Mouse (Mus musculus): ENCODE measurements around the gene Zbtb25.
A peak's percentile ranks its signal among the peaks of the same experiment; 100 is the strongest.

The Zbtb25 gene

DNA sequence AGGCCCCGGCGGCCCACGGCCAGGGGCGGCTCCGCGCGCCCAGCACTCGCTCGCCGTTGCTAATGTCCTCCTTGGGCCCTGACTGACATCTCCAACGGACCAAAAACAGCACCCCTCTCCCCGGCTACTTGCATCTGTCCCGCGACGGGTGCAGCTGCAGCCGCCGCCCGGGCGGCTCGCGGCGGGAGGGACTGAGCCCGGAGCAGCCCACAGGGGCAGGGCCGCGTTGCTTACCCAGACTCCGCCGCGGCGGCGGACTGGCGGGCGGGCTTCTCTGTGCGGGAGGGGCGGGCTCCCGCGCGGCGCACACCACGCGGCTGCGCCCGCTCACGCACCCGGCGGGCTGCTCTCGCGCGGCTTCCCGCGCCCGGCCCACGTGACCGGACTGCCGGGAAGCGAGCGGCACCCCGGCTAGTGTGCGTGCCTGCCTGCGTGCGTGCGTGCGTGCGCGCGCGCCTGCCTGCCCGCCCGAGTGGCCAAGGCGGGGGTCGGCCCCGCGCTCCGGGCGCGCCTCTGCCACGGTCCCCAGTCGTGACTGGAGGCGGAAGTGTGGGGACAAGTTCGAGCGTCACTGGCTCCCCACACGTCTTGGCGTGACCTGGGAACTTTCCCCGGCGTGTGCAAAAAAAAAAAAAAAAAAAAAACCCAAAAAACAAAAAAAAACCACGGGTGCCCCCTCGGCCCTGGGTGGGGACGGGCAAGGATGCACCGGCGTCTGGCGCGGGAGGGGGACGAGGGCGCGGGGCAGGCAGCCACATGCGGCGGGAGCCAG lies at the start of gene Zbtb25:
Gene Zbtb25 (minus strand): TSS at position 397 of the 772 bp plus-strand sequence.
- peak; percentile 87 to 93 for DNase-seq

DNA sequence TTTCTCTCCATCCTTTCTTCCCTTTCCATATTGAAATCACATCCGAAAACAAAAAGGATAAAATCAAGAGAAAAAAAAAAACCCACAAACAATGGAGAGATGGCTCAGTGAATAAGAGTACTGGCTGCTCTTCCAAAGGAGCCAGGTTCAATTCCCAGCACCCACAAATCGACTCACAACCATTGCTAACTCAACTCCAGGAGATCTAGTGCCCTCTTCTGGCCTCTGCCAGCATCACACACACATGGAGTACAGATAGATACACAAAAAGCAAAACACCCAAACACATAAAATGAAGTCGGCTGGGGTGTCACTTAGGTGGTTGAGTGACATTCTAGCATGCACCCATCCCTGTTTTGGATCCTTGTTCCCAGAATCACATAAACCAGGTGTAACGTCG lies 48.9 kb upstream of the Zbtb25 start:
- DNase-seq, result no peak

DNA sequence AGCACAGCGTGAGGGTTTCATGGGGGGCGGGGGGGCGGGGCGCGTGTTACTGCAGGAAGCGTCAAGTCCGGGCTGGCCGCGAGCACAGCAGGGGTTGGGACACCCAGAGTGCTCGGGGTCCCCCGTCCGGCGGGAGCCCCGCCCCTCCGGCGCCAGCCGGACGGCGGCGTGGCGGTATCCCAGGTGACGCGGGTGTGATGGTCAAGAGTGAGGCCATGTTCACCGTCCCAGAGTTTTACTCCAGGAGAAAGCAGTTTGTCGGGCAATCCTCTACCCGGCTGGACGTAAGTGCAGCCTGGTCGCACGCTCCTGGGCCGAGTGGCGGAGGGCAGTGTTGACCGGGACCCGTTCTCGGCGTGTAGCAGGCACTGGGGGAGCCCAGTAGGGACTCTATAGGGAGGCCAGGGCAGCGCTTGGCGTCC lies 48.0 kb upstream of the Zbtb25 start, which contains the start of gene Ppp1r36:
Gene Ppp1r36 (plus strand): TSS at position 106 of the 422 bp plus-strand sequence.
- DNase-seq, result no peak

DNA sequence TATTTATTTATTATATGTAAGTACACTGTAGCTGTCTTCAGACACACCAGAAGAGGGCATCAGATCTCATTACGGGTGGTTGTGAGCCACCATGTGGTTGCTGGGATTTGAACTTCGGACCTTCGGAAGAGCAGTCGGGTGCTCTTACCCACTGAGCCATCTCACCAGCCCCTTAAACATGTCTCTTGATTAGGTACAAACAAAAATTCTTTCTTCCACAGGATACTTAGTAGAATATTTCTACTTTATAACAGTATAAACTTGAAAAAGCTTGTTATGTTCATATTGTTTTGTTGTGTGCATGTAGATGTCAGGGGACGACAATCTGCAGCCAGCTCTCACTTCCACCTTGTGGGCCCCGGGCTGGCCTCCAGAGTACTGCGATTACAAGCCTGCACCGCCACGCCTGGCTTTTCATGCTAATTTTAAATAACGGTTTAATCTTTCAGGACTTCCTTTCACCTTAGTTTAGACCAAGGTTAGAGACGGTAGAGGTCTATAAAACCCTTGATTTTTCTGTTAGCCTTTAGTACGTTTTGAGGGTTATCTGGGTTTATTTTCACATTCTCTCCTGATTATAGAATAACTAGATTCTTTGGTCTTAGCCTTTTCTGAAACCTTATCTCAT lies 46.1 kb upstream of the Zbtb25 start:
- no peak for DNase-seq

DNA sequence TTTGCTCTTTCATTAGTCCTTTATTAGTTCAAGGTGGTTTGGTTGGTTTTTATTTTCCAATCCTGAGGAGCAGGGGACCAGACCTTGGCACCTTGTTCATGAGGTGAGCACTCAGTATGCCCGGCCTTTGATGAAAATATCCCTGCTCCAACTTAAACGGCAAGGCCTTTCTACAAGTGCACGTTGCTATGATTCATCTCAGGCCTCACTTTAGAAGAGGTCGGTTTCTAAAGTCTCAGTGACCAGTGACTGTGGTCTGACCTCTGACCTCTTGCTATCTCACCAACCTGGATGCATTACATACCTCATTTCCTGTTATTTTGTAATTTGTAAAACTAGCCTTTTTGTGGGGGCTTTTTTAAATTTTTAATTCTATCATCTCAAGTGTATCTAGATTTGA lies 39.8 kb upstream of the Zbtb25 start:
- no peak for DNase-seq

DNA sequence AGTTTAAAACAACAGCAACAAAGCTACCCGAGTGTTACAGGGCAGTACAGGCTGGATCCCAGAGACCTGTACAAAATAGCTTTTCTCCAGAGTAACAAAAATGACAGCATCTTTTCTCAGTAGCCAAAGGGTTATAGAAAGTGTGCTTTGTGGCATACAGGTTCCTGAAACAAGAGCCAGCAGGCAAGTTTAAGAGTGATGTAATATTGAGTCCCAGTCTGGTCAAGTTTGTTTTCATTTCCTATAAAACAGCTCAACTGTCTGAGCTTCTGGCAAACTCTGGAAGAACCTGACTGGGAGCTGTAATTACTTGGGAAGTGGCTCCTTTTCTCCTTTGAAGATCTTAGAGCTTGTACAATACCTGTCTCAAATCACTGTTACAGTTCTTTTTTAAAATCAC lies 37.8 kb upstream of the Zbtb25 start:
- no peak for DNase-seq

DNA sequence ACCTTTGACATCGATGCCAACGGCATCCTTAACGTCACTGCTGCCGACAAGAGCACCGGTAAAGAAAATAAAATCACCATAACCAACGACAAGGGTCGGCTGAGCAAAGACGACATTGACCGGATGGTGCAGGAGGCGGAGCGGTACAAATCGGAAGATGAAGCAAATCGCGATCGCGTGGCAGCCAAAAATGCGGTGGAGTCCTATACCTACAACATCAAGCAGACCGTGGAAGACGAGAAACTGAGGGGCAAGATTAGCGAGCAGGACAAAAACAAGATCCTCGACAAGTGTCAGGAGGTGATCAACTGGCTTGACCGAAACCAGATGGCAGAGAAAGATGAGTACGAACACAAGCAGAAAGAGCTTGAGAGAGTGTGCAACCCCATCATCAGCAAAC lies 36.6 kb upstream of the Zbtb25 start:
- no peak for DNase-seq

DNA sequence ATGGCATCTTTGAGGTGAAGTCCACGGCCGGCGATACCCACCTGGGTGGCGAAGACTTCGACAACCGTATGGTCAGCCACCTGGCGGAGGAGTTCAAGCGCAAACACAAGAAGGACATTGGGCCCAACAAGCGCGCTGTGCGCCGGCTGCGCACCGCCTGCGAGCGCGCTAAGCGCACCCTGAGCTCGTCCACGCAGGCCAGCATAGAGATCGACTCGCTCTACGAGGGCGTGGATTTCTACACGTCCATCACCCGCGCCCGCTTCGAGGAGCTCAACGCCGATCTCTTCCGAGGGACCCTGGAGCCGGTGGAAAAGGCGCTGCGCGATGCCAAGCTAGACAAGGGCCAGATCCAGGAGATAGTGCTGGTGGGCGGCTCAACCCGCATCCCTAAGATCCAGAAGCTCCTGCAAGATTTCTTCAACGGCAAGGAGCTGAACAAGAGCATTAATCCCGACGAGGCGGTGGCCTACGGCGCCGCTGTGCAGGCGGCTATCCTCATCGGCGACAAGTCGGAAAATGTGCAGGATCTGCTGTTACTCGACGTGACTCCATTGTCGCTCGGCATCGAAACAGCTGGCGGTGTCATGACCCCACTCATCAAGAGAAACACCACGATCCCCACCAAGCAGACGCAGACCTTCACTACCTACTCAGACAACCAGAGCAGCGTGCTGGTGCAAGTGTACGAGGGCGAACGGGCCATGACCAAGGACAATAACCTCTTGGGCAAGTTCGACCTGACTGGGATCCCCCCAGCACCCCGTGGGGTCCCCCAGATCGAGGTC lies 36.0 kb upstream of the Zbtb25 start:
- peak; percentile 31 to 37 for DNase-seq

DNA sequence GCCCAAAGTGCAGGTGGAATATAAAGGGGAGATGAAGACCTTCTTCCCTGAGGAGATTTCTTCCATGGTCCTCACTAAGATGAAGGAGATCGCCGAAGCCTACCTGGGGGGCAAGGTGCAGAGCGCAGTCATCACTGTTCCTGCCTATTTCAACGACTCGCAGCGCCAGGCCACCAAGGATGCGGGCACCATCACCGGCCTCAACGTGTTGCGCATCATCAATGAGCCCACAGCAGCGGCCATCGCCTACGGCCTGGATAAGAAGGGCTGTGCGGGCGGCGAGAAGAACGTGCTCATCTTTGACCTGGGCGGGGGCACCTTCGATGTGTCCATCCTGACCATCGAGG lies 35.4 kb upstream of the Zbtb25 start:
- no peak for DNase-seq

DNA sequence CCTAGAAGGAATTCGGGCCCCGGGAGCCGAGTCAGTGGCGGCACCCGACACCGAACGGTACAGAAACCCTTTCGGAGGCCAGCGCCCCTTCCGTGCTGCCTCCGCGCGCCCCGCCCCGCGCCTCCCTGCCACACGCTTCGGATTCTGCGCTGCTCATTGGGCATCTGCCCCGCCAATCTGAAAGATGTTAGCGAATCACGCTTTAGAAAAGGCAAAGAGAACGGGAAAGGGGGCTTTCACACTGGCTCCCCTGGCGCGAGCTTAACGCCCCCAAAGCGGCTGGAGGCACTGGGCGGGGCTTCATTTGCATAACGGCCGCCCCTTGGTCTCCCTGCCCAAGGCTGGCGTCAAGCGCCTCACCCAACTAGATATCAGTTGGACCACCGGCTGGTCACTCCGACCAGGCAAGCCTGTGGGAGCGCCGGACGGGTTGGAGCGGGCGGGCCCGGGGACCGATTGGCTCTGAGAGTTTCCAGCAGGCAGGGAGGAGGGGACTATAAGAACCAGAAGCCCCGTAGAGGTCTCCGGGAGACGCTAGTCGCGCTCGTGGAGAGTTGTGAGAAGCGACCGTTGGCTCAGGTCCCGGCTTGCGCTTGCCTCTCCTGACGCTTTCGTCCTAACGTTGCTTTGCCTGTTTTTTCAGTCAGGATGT lies 34.6 kb upstream of the Zbtb25 start, which contains the start of gene Hspa2:
Gene Hspa2 (plus strand): TSS at position 291 of the 652 bp plus-strand sequence.
- peak; percentile 99 to 100 for DNase-seq

DNA sequence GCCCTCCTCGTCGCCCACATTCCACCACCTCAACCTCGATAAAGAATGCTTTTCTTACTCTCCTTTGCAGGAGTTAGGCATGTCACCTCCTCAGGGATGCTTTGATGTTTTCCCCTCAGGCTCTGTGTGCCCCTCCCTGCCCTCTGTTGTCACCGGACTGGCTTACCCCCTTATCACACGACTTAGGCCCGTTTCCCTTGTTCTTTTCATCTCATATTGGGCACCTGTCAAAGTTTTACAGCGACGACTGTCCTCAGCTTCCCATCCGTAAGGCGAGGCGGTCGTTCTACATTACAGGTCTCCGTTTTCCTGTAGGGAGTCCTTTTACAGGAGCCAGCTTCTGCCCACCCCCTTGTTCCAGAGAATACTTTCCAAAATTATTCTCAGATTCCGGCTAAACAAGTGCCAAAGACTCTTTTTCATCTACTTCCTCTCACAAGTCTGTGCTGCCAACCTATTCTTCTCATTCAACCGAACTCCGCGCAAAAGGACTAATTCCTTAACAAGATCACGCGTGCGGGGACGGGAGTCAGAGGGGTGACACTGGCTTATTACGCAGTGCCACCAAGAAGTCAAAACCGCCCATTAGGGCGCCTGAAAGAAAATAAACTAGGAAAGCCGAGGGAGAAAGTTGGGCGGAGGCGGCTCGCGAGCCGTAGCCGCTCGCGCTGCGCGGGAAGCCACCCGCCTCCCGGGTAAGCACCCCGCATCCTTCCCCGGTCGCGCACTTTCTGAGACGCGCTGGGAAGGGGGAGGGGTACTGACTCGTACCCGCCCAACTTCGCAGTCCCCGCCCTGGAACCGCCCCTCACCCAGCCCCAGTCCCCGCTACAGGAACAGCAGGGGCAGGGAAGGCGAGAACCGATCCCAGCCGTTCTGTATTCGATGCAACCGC lies 33.8 kb upstream of the Zbtb25 start:
- DNase-seq, result peak in 1 of 2 experiments; percentile 10

DNA sequence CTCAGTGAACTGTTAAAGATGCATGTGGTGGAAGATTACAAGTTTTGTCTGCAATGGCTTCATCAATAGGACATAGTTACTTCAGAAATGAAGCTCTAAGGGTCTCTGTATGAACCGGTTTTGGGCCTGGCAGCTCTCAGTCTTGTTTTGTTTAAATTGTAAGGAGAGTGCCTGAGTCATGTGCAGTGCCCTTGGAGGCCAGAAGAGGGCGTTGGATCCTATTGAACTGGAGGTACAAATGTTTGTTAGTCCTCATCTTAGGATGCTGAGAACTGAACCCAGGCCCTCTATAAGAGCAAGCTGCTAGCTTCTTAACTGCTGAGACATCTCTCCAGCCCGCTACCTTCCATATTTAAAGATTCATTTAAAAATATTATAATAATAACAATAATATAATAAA lies 32.3 kb upstream of the Zbtb25 start:
- DNase-seq, result no peak

DNA sequence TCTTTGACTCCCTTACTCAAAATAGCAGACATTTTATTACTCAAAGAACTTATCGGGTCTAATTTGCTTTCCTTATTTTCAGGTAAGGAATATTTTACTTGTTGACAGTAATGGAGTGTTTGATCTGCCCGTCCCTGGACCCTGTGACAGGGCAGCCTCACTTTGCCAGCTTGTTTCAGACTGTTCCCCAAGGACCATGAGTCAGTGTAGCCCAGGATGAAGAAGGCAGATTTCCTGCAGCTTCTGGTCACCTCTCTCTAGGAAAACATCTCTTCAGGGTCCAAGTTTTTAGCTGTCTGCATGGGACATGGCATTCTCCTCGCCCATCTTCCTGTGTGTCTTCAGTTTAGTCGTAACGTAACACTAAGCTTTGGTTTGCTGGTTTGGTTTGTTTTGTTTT lies 27.9 kb upstream of the Zbtb25 start:
- no peak for DNase-seq

DNA sequence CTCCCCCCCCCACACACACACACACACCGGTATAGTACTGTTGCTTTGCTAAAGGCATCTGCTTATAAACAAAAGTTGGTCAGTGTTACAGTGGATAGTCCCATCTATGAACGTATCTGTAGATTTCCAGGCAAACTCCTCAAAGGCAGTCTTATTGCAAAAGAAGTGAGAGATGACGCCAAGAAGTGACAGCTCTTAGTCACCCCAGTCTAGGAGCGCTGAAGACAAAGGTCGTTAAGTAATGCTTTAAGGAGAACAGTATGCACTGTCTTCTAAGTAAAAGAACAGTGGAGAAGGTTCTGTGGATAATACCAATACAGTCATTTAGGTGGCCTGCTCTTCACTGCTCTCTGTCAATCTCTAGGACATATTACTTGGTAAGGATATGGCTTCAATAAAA lies 23.6 kb upstream of the Zbtb25 start:
- no peak for DNase-seq

DNA sequence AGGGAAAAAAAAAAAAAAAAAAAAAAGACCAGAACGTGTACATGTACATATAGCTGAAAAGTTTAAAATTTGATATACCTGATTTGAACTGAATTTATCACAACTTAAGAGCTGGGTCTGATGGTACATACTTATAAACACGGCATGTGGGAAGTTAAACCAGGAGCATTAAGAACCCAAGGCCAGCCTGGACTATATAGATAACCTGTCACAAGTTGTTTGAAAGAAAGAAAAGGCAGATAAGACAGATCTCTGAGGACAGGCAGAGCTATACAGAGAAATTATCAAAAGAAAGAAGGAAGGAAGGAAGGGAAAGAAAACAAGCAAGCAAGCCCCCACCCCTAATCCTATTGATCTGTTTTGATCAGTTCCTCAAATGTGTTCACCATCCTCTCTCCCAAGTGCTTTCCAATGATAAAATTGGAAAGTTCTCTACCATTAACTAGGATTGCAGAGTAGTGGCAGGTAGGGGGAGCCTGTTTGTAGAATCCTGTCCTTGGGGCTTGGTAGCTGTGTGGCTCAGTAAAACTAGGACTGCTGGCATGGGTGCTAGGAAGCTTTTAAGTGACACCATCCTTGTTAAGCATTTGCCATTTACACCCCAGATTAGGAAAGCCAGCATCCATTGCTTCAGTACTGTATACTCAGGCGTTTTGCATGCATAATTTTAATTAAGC lies 22.3 kb upstream of the Zbtb25 start:
- no peak for DNase-seq

DNA sequence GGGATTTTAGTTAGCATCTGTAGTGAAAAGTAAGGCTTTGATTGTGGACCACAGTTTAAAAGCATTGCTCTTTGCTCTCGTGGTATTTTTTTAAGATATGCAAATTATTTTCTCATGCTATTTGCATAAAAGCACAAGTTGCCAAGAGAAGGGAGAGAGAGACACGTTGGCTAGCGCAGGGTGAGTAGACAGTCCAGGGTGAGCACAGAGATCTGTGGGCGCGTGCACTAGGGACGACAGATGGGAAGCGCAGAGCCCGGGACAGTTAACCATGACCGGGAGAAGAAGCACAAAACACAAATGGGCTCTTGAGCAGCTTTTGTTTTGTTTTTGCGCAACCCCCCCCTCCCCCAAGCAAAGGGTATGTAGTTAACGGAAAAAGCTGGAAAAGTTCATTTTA lies 19.4 kb upstream of the Zbtb25 start:
- peak in 1 of 2 experiments; percentile 23 for DNase-seq

DNA sequence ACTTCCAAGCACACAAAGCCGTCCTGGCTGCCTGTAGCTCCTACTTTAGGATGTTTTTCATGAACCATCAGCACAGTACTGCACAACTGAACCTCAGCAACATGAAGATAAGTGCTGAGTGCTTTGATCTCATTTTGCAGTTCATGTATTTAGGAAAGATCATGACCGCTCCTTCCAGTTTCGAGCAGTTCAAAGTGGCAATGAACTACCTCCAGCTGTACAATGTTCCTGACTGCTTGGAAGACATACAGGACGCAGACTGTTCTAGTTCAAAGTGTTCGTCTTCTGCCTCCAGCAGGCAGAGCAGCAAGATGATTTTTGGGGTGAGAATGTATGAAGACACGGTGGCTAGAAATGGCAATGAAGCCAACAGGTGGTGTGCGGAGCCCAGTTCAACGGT lies 15.9 kb upstream of the Zbtb25 start:
- DNase-seq, result no peak

DNA sequence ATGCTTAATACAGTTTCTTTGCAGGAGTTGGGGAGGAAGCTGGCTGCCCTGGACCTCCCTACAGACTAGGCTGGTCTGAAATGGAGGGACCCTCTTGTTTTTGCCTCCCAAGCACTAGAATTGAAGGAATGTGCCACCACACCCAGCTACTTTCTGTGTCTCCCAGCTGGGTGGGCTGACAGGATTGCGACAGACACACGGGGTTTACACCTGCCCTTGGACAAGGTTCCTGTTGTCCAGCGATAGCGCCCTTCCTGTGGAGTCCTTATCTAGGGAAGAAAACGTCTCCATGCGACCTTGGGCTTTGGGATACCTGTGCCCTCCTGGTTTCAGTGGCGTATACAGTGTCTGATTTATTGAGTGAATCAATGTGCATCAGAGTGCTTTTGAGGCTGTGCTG lies 10.7 kb upstream of the Zbtb25 start:
- DNase-seq, result no peak

DNA sequence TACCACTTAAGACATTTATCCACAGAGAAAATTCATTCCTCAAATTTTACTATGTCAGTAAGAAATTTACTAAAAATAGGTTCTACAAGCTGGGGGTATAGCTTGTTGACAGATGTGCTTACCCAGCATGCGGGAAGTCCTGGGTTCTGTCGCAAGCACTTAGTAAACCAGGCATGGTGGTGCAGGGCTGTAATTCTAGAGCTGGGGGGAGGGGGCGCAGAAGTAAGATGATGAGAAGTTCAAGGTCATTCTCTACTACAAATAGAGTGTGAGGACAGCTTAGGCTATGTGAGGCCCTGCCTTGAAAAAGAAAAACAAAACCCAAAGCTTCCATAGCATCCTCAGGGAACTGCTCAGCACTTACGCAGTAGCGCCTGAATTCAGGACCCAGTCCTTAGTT lies 9.2 kb upstream of the Zbtb25 start:
- no peak for DNase-seq

DNA sequence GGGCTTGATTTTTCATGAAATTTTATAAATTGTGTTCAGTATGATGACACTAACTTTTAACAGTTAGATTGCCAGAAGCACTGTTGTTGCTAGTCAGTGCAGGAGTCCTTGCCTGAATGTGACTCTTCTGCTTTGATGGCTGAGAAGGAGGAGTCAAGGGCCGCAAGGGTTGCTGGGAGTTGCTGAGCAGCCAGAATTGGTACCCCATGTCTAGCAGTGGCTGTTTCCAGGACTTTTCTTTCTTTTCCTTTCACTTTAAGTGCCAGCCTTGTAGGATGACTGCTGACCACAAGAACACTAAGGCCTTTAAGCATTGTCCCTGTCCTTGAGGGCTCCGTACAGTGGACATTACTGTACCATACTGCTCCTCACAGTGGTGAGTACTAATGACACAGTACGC lies 8.3 kb upstream of the Zbtb25 start:
- no peak for DNase-seq

DNA sequence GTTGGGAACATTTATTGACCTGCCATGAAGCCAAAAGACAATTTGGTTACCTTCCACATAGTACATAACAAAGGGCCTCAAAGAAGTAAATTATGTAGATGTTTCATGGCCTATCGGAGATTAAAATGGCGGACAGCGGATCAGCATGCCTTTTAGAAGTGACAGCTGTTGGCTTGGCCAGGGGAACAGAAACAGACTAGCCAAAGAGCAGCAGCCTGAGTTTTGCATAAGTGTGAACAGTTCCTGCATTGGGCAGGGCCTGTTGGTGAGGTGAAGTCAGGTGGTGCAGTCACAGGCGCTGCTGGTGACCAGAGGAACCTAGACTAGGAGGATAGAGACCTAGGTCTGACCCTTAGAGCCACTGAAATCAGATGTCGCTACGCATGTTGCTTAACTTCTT lies 7.7 kb upstream of the Zbtb25 start:
- DNase-seq, result no peak
